Mouse (Mus musculus) G1E (cell line): ENCODE data around the gene Apaf1. TPM values are rescaled to one million over a fixed set of nuclear protein-coding genes. Genes with fewer than 3 reads are reported as not detected.

Experiments used
- ATAC-seq: 2 replicates; pipeline ENCODE4 v1.8.0; 2016; ENCODE audit warnings: mild to moderate bottlenecking; ENCODE audit not compliant: insufficient number of reproducible peaks, poor library complexity, low FRiP score, severe bottlenecking; ENCODE audit errors: extremely low read depth
- DNase-seq: peaks from one replicate; pipeline ENCODE4 v3.0.0; 2012; ENCODE audit warnings: low spot score
- H3K27me3 ChIP-seq: 2 replicates; pipeline ENCODE4 v1.6.1; 2012; ENCODE audit warnings: mild to moderate bottlenecking, low read length, inconsistent platforms; ENCODE audit not compliant: insufficient read depth
- H3K36me3 ChIP-seq: replicated peaks from 2 replicates; pipeline ENCODE3; 2012; ENCODE audit warnings: mild to moderate bottlenecking, inconsistent platforms
- H3K4me1 ChIP-seq: 2 replicates; pipeline ENCODE4 v1.6.1; 2012; ENCODE audit warnings: low read depth, low read length, inconsistent platforms, mixed read lengths; ENCODE audit not compliant: insufficient read depth
- H3K4me3 ChIP-seq: 2 replicates; pipeline ENCODE4 v1.5.1; 2012; ENCODE audit warnings: low read depth, mild to moderate bottlenecking, inconsistent platforms, low read length, moderate library complexity, mixed read lengths
- H3K9me3 ChIP-seq: replicated peaks from 2 replicates; pipeline ENCODE4 v1.6.1; 2012; ENCODE audit warnings: inconsistent platforms
- CTCF ChIP-seq: IDR thresholded peaks from 2 replicates; pipeline ENCODE4 v1.5.1; 2012; ENCODE audit warnings: low read depth, low read length, inconsistent platforms, mixed read lengths
- GATA1 ChIP-seq: IDR thresholded peaks from 2 replicates; pipeline ENCODE4 v1.6.1; 2012; ENCODE audit warnings: borderline replicate concordance, low read length, inconsistent platforms, mixed read lengths
- GATA2 ChIP-seq: IDR thresholded peaks from 2 replicates; pipeline ENCODE4 v1.6.1; 2012; ENCODE audit warnings: low read depth, low read length, inconsistent platforms, borderline replicate concordance
- POLR2AphosphoS5 ChIP-seq: IDR thresholded peaks from 2 replicates; pipeline ENCODE4 v1.6.1; 2012; ENCODE audit warnings: low read depth, low read length, inconsistent platforms; ENCODE audit not compliant: insufficient replicate concordance
- TAL1 ChIP-seq: conservative IDR thresholded peaks from 2 replicates; pipeline ENCODE4 v1.6.1; 2012; ENCODE audit warnings: low read depth, low read length, inconsistent platforms, mixed read lengths
- polyA plus RNA-seq: library from polyadenylated mRNA; stranded (reverse); fragments of >175 nt; gene quantifications from 2 replicates; pipeline ENCODE4 v1.2.3, GENCODE M21; 2012
- total RNA-seq, 2 experiments: library from RNA; stranded (forward) in 1 of 2; stranded (reverse) in 1 of 2; fragments of 200-1000 nt in 1 of 2; fragments of >200 nt in 1 of 2; fragmentation: Nextera tagmentation in 1 of 2; gene quantifications; 2 replicates each; pipeline ENCODE4 v1.2.3; 2014 to 2017

Apaf1 gene
- total and polyA plus RNA-seq, 3 experiments: 17.4 to 42.7 (median 40.6) TPM

DNA sequence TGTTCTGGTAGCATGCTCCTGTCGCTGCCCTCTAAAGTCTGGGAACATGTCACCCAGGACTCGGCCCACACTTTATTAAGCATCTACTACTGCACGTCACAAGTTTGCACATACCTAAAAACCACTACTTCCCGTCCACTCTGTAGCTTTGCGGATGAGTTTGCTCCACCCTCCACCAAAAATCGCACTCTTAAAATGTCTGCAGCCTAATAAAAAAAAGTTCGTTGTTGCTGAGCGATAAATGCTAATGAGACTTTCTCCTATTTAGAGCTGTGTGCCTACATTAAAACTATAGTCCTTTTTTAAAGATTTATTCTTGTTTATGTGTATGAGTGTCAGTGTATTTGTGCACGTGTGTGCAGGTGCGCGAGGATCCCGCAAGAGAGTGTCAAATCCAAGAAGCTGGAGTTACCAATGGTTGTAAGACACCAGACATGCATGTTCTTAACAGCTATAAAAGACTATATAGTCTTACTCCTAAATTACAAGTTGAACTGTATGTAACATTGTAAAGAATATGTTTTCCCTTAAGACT is 890 bp upstream of the Apaf1 start:
- H3K27me3 ChIP-seq: no peaks in the 10 kb centered on the region
- H3K4me1 ChIP-seq: peaks cover 10% of the 10 kb centered on the region
- H3K36me3 ChIP-seq: peaks cover 9% of the 10 kb centered on the region
- DNase-seq (no peak), ATAC-seq (no peak)
- H3K4me3 ChIP-seq: peak overlapping the region; percentile 98
- no peak for TF ChIP-seq GATA2
- no peak for TF ChIP-seq POLR2AphosphoS5
- TF ChIP-seq TAL1: no peak
- no peak for TF ChIP-seq CTCF
- no peak for TF ChIP-seq GATA1
- no peaks in the 10 kb centered on the region for H3K9me3 ChIP-seq

DNA sequence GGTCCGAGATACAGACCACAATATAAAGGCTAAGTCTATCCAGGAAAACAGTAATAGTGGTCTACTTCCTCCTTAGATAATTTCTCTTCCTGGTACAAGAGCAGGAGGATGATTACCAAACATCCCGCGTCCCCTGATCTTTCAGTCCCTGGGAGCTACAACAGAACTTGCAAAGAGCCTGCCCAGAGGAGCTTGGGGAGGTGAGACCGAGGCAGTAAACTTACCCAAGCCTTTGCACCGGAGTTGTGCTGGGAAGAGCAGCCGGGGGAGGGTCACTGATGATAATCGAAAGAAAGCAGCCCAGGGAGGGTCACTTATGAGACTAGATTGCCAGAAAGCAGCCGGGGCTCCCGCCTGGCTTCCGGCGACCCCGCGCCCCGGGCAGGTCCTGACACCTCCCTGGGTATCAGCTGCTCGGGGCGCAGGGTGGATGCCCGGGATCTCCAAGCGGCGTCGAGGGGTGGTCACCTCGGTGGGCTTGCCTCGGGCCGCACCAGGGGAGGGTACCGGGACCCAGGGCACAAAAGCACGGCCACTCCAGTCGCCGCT is 537 bp downstream of the Apaf1 start:
- DNase-seq (peak; percentile 28), ATAC-seq (peak; percentile 36; the same call in 1 of the 2 replicates)

DNA sequence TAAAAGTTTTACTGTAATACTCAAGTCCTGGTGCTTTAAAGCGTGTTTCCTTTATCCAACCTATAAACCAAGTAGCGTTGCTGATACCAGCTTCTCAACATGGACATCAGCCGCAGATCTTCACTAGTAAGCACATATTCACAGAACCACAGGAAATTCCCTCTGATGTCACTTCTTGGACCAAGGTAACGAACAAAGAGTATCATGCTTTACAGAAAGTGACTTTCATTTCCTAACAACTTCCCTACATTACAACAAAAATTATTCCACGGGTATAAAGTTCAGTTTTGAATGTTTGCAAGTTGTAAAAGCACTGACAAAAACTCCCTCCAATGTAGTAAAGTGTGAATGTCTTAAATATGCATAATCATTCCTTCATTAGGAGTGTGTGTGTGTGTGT is 2.0 kb downstream of the Apaf1 start:
- Histone ChIP-seq H3K27me3 (no peaks in the 10 kb centered on the region), H3K4me1 (peaks cover 10% of the 10 kb centered on the region), H3K4me3 (no peak overlapping the region), H3K36me3 (peaks cover 35% of the 10 kb centered on the region), H3K9me3 (no peaks in the 10 kb centered on the region)
- no peak for ATAC-seq
- DNase-seq: no peak
- no peak for TF ChIP-seq TAL1
- no peak for TF ChIP-seq CTCF
- no peak for TF ChIP-seq POLR2AphosphoS5
- no peak for TF ChIP-seq GATA2
- no peak for TF ChIP-seq GATA1

More for the DNA sequence above, 537 bp downstream of the Apaf1 start:
- no peak for TF ChIP-seq CTCF
- TF ChIP-seq GATA2: no peak
- no peak for TF ChIP-seq GATA1
- no peak for TF ChIP-seq POLR2AphosphoS5
- no peak for TF ChIP-seq TAL1
- Histone ChIP-seq H3K4me1 (peaks cover 10% of the 10 kb centered on the region), H3K36me3 (peaks cover 20% of the 10 kb centered on the region), H3K9me3 (no peaks in the 10 kb centered on the region), H3K4me3 (peak overlapping the region; percentile 98), H3K27me3 (no peaks in the 10 kb centered on the region)

- H3K4me1 ChIP-seq: peaks cover 3% of the 10 kb centered on the region; the same call in 1 of the 2 replicates
- ATAC-seq: no peak
- no peaks in the 10 kb centered on the region for H3K9me3 ChIP-seq
- no peak for DNase-seq
- peaks cover 61% of the 10 kb centered on the region for H3K36me3 ChIP-seq
- no peak for TF ChIP-seq POLR2AphosphoS5
- no peak for TF ChIP-seq TAL1
- no peak for TF ChIP-seq CTCF
- no peak for TF ChIP-seq GATA2
- no peak for TF ChIP-seq GATA1
- no peaks in the 10 kb centered on the region for H3K27me3 ChIP-seq
- H3K4me3 ChIP-seq: no peak overlapping the region
Observed at GRCm38 (mm10) chr10:91076667-91077066, 5.9 kb downstream of the Apaf1 start.

DNA sequence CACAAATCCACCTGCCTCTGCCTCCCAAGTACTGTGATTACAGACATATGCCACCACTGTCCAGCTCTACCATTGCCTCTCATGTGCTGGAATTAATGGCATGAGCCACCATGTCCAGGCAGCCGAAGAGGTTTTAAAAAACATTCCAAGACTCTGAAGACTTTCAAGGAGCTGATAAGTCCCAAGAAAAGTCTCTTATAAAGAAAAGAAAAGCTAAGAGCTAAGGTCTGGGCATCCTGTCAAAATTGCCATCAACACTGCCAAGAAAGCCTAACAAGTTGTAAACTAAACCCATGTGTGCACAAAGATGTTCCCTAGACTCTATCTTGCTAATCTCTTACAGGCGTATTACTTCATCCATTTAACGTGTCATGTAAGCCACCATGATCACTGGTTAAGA is 9.2 kb downstream of the Apaf1 start:
- H3K27me3 ChIP-seq: no peaks in the 10 kb centered on the region
- no peak for TF ChIP-seq GATA1
- TF ChIP-seq GATA2: no peak
- TF ChIP-seq CTCF: no peak
- no peak for TF ChIP-seq POLR2AphosphoS5
- peaks cover 69% of the 10 kb centered on the region for H3K36me3 ChIP-seq
- ATAC-seq (no peak), DNase-seq (no peak)
- H3K4me3 ChIP-seq: no peak overlapping the region
- no peaks in the 10 kb centered on the region for H3K9me3 ChIP-seq
- no peaks in the 10 kb centered on the region for H3K4me1 ChIP-seq

- no peak; the same call in 1 of the 2 replicates for ATAC-seq
Observed at GRCm38 (mm10) chr10:91071768-91072167, 10.8 kb downstream of the Apaf1 start.

More at GRCm38 (mm10) chr10:91071768-91072167, 10.8 kb downstream of the Apaf1 start:
- no peak for TF ChIP-seq GATA1
- TF ChIP-seq GATA2: no peak
- no peak for TF ChIP-seq POLR2AphosphoS5
- no peak for TF ChIP-seq TAL1
- no peak for TF ChIP-seq CTCF
- no peak overlapping the region for H3K4me3 ChIP-seq
- H3K9me3 ChIP-seq: no peaks in the 10 kb centered on the region
- no peaks in the 10 kb centered on the region for H3K27me3 ChIP-seq
- DNase-seq: no peak
- peaks cover 70% of the 10 kb centered on the region for H3K36me3 ChIP-seq
- H3K4me1 ChIP-seq: no peaks in the 10 kb centered on the region
